Mouse (Mus musculus) kidney, postnatal 25 days (tissue): Measurements from ENCODE around the gene Elavl3.
"Not testable (repeated sequence)": the region's sequence is repeated elsewhere in the genome, so short reads cannot be mapped to it uniquely, and the experiment has no call there.

ENCODE experiments used
- DNase-seq, 2 experiments: peaks; one replicate each; pipeline ENCODE4 v3.0.0; 2021; ENCODE audit warnings: mixed read lengths in 2 of 2

The Elavl3 gene

GRCm38 (mm10) chr9:22051958-22052254, at the start of gene Elavl3:
TSS of gene Elavl3 (minus strand) at chr9:22052023.
- DNase-seq = peak in 1 of 2 experiments; percentile 50

GRCm38 (mm10) chr9:22099922-22100321, 48.1 kb upstream of the Elavl3 start:
- no peak for DNase-seq

GRCm38 (mm10) chr9:22098993-22099696, 47.3 kb upstream of the Elavl3 start, which contains the start of gene Cnn1:
TSS of gene Cnn1 (plus strand) at chr9:22099216.
- DNase-seq = no peak

GRCm38 (mm10) chr9:22095854-22096307, 44.1 kb upstream of the Elavl3 start:
- peak; percentile 85 to 87 for DNase-seq

GRCm38 (mm10) chr9:22092746-22093145, 40.9 kb upstream of the Elavl3 start:
- DNase-seq = no peak

GRCm38 (mm10) chr9:22089986-22090385, 38.2 kb upstream of the Elavl3 start:
- no peak for DNase-seq

GRCm38 (mm10) chr9:22089281-22089680, 37.5 kb upstream of the Elavl3 start:
- DNase-seq = no peak

- DNase-seq = no peak
These were observed 35.3 kb upstream of the Elavl3 start for GRCm38 (mm10) chr9:22087034-22087618.

GRCm38 (mm10) chr9:22086012-22086411, 34.2 kb upstream of the Elavl3 start:
- DNase-seq = no peak

- DNase-seq = peak; percentile 94 to 97
These were observed 33.4 kb upstream of the Elavl3 start, which contains the start of gene Ecsit for GRCm38 (mm10) chr9:22085022-22085834. TSS of gene Ecsit (minus strand) at chr9:22085438.

GRCm38 (mm10) chr9:22084667-22085021, 32.8 kb upstream of the Elavl3 start:
- no peak for DNase-seq

GRCm38 (mm10) chr9:22076223-22076622, 24.4 kb upstream of the Elavl3 start:
- DNase-seq = no peak

GRCm38 (mm10) chr9:22075778-22076177, 24.0 kb upstream of the Elavl3 start:
- not testable (repeated sequence) for DNase-seq

- DNase-seq = no peak
These were observed 20.5 kb upstream of the Elavl3 start for GRCm38 (mm10) chr9:22072276-22072675.

- peak; percentile 98 to 99 for DNase-seq
These were observed 19.2 kb upstream of the Elavl3 start, which contains the start of the genes Gm49318 and Zfp653 for GRCm38 (mm10) chr9:22070791-22071573. TSS of gene Gm49318 (minus strand) at chr9:22071259. TSS of gene Zfp653 (minus strand) at chr9:22071376.

GRCm38 (mm10) chr9:22069881-22070553, 18.2 kb upstream of the Elavl3 start:
- DNase-seq = no peak

GRCm38 (mm10) chr9:22067195-22067594, 15.4 kb upstream of the Elavl3 start:
- no peak for DNase-seq

- DNase-seq = peak; percentile 71 to 80
These were observed 14.6 kb upstream of the Elavl3 start for GRCm38 (mm10) chr9:22066433-22066832.

GRCm38 (mm10) chr9:22065642-22066041, 13.8 kb upstream of the Elavl3 start:
- peak in 1 of 2 experiments; percentile 46 for DNase-seq

GRCm38 (mm10) chr9:22064341-22064740, 12.5 kb upstream of the Elavl3 start:
- no peak for DNase-seq

GRCm38 (mm10) chr9:22061339-22061738, 9.5 kb upstream of the Elavl3 start:
- DNase-seq = no peak

- DNase-seq = no peak
These were observed 6.2 kb upstream of the Elavl3 start for GRCm38 (mm10) chr9:22058011-22058424.
